In the genomic region with DNA sequence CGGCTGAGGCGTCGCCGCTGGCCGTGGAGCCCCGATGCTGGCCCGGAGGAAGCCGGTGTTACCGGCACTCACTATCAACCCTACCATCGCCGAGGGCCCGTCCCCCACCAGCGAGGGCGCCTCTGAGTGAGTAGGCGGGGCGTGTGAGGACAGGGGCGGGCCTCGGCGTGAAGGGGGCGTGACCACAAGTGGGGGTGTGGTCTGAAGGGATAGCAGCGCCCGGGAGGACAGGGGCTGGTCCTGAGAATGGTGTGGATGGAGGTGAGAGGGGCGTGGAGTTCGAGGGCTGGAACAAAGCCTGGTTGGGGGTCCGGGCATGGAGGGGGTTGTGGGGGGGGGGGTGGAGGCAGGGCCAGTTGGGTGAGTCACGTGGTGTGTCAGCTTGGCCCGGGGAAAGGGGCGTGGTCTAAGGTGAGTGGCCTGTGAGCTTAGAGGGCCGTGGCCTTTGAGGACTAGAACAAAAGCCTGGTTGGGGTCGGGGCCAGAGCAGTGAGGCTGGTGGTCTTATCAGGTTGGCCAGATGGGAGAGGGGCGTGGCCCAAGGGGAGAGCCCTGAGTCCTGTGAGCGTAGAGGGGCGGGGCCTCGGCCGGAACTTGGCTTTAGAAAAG, we compare ENCODE assay signal across 8 mouse cellular contexts. TPM values are rescaled to one million over a fixed set of nuclear protein-coding genes. Genes with fewer than 3 reads are reported as not detected.
DNase-seq lines count a peak whose midpoint lies in the region; ATAC-seq and TF ChIP-seq lines count a peak whose summit lies in the region.

No protein-coding gene starts in this region.

- peaks cover 21% of the 10 kb centered on the region for H3K36me3 ChIP-seq in hindbrain, embryonic 16.5 days (ENCODE audit: control insufficient read depth, insufficient read depth, low read length)
- peaks cover 43% of the 10 kb centered on the region for H3K36me3 ChIP-seq in megakaryocyte, embryonic 14.5 days (replicated peaks; ENCODE audit: low read length)

- peaks cover 18% of the 10 kb centered on the region for H3K4me1 ChIP-seq in hindbrain, embryonic 16.5 days (ENCODE audit: control insufficient read depth, insufficient read depth, low read depth, low read length)
- H3K4me1 ChIP-seq in megakaryocyte, embryonic 14.5 days = peaks cover 66% of the 10 kb centered on the region

- peak overlapping the region; percentile 100 for H3K27ac ChIP-seq in hindbrain, embryonic 16.5 days (ENCODE audit: low read depth, low read length)
- H3K27ac ChIP-seq in left cerebral cortex, adult 2 months = peak overlapping the region; percentile 92

- intact Hi-C loops in left cerebral cortex, adult 2 months (cut with DNase I) = no loop called here

- H3K4me3 ChIP-seq in hindbrain, embryonic 16.5 days (ENCODE audit: low read length) = peak overlapping the region; percentile 100
- peak overlapping the region; percentile 98 for H3K4me3 ChIP-seq in left cerebral cortex, adult 2 months
- H3K4me3 ChIP-seq in megakaryocyte, embryonic 14.5 days (replicated peaks) = peak overlapping the region; percentile 97

- no peaks in the 10 kb centered on the region for H3K27me3 ChIP-seq in hindbrain, embryonic 16.5 days (replicated peaks; ENCODE audit: control insufficient read depth, insufficient read depth, low read length)
- H3K27me3 ChIP-seq in megakaryocyte, embryonic 14.5 days (replicated peaks) = no peaks in the 10 kb centered on the region

- no peaks in the 10 kb centered on the region for H3K9me3 ChIP-seq in hindbrain, embryonic 16.5 days (ENCODE audit: control insufficient read depth, low read length)
- H3K9me3 ChIP-seq in megakaryocyte, embryonic 14.5 days = no peaks in the 10 kb centered on the region

- H3K9ac ChIP-seq in hindbrain, embryonic 16.5 days (ENCODE audit: low read depth, low read length) = peak overlapping the region; percentile 100

- under 1% methylated on average over 35 of the region's 35 CpGs for WGBS in hindbrain, embryonic 16.5 days

- peak; percentile 87 for ATAC-seq in hindbrain, embryonic 16.5 days

- peak; percentile 87 for DNase-seq in T-cell, adult 2 months (ENCODE audit: low spot score)
- peak; percentile 69 to 77 for DNase-seq in cerebellum, postnatal 36 days
- peak; percentile 86 for DNase-seq in gastrocnemius, adult 18-20 months (ENCODE audit: low spot score)
- DNase-seq in left cerebral cortex, adult 2 months (ENCODE audit: extremely low spot score in 1 of 2, low spot score in 2 of 2) = peak; percentile 74 to 77
- DNase-seq in right cerebral cortex, adult 2 months (ENCODE audit: low spot score in 2 of 2) = peak; percentile 69 to 76
- peak; percentile 89 for DNase-seq in urinary bladder, postnatal 14 days (ENCODE audit: low spot score)

- TF ChIP-seq CTCF in left cerebral cortex, adult 2 months (IDR thresholded peaks at IDR 0.05) = peak; percentile 3

- H3K4me2 ChIP-seq in hindbrain, embryonic 16.5 days (ENCODE audit: low read length) = peak overlapping the region; percentile 88

RNA-seq across cellular contexts. Expression of gene Map2k2, which starts 0.5 kb away (rescaled TPM):
- total RNA-seq in gastrocnemius, adult 18-20 months (2021) = 100 to 1,000 TPM; 173 to 189 TPM
- polyA plus RNA-seq in hindbrain, embryonic 16.5 days (2015; fragmentation: Nextera tagmentation; extraction: Ambion mirVana) = 236 and 240 TPM in 2 replicates
- total RNA-seq in left cerebral cortex, adult 2 months (2021) = 100 to 1,000 TPM; 136 to 150 TPM
- 407 and 1,114 TPM in 2 replicates for polyA plus RNA-seq in megakaryocyte, embryonic 14.5 days (2012; ENCODE audit: insufficient read depth, low replicate concordance)

RNA-seq across cellular contexts. Expression of gene Creb3l3, which starts 7.5 kb away (rescaled TPM):
- total RNA-seq in gastrocnemius, adult 18-20 months (2021) = under 1 TPM in 1 of 2 experiments, not detected in 1; 0.09 TPM
- 0.24 and 0.32 TPM in 2 replicates for polyA plus RNA-seq in hindbrain, embryonic 16.5 days (2015; fragmentation: Nextera tagmentation; extraction: Ambion mirVana)
- total RNA-seq in left cerebral cortex, adult 2 months (2021) = under 1 TPM; 0.25 to 0.33 TPM
- not detected in 2 replicates for polyA plus RNA-seq in megakaryocyte, embryonic 14.5 days (2012; ENCODE audit: insufficient read depth, low replicate concordance)

RNA-seq across cellular contexts. Expression of gene Zbtb7a, which starts 28.8 kb away (rescaled TPM):
- total RNA-seq in gastrocnemius, adult 18-20 months (2021) = 10 to 100 TPM; 22.1 to 24.5 TPM
- 13.3 and 13.6 TPM in 2 replicates for polyA plus RNA-seq in hindbrain, embryonic 16.5 days (2015; fragmentation: Nextera tagmentation; extraction: Ambion mirVana)
- total RNA-seq in left cerebral cortex, adult 2 months (2021) = 100 to 1,000 TPM; 130 to 132 TPM
- 100.0 and 136 TPM in 2 replicates for polyA plus RNA-seq in megakaryocyte, embryonic 14.5 days (2012; ENCODE audit: insufficient read depth, low replicate concordance)

RNA-seq across cellular contexts. Expression of gene Thop1, which starts 36.4 kb away (rescaled TPM):
- total RNA-seq in gastrocnemius, adult 18-20 months (2021) = 10 to 100 TPM; 21.1 to 26.0 TPM
- 49.8 and 53.5 TPM in 2 replicates for polyA plus RNA-seq in hindbrain, embryonic 16.5 days (2015; fragmentation: Nextera tagmentation; extraction: Ambion mirVana)
- total RNA-seq in left cerebral cortex, adult 2 months (2021) = 10 to 100 TPM; 51.0 to 51.1 TPM
- 62.3 and 65.0 TPM in 2 replicates for polyA plus RNA-seq in megakaryocyte, embryonic 14.5 days (2012; ENCODE audit: insufficient read depth, low replicate concordance)

RNA-seq across cellular contexts. Expression of gene Sgta, which starts 46.2 kb away (rescaled TPM):
- total RNA-seq in gastrocnemius, adult 18-20 months (2021) = 100 to 1,000 TPM; 101 to 103 TPM
- 334 and 346 TPM in 2 replicates for polyA plus RNA-seq in hindbrain, embryonic 16.5 days (2015; fragmentation: Nextera tagmentation; extraction: Ambion mirVana)
- total RNA-seq in left cerebral cortex, adult 2 months (2021) = 100 to 1,000 TPM; 171 to 173 TPM
- polyA plus RNA-seq in megakaryocyte, embryonic 14.5 days (2012; ENCODE audit: insufficient read depth, low replicate concordance) = 262 and 632 TPM in 2 replicates

Comparison
In these comparisons a context has a peak if more than half of its experiments do, and no peak if none do; other contexts are left out.
1. Peak in every context shown above with its lines: DNase-seq, ATAC-seq, H3K4me3 ChIP-seq and H3K27ac ChIP-seq.
2. RNA of gene Zbtb7a, which starts 28.8 kb away (total RNA-seq): 130 to 132 TPM in left cerebral cortex, adult 2 months; 22.1 to 24.5 TPM in gastrocnemius, adult 18-20 months; every median in the first group is over 4 times any median in the second.